Mouse (Mus musculus) megakaryocyte, embryonic 14.5 days (primary cell): Measurements from ENCODE around the gene Kif16b.

Source experiments
- FLI1 ChIP-seq: IDR thresholded peaks from 2 replicates; pipeline ENCODE4 v1.6.1; 2012; ENCODE audit warnings: low read length, inconsistent platforms, mixed read lengths
- GATA1 ChIP-seq: IDR thresholded peaks from 3 replicates; pipeline ENCODE4 v1.6.1; 2012; ENCODE audit warnings: mixed read lengths, low read length, inconsistent platforms, borderline replicate concordance

DNA sequence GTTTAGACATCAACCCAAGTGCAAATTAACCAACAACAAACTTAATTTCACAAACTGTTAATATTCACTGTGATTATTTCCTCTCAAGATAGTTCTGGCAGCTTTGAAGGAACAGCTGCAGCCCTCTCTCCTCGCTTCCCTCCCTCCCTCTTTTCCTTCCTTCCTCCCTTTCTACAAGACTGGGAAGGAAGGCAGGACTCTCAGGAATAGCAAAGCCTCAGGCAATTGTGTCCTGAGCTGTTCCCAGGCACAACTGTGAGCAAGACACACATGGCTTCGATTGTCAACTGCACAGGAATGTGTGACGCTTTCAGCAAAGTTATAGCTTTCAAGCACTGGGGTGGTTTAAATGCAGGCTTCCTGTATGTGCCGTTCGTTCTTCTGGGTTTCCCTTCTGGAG, 286.8 kb downstream of the Kif16b start:
- TF ChIP-seq GATA1: no peak
- TF ChIP-seq FLI1: no peak
